Mouse (Mus musculus): Measurements from ENCODE around the gene Gm364.

DNA sequence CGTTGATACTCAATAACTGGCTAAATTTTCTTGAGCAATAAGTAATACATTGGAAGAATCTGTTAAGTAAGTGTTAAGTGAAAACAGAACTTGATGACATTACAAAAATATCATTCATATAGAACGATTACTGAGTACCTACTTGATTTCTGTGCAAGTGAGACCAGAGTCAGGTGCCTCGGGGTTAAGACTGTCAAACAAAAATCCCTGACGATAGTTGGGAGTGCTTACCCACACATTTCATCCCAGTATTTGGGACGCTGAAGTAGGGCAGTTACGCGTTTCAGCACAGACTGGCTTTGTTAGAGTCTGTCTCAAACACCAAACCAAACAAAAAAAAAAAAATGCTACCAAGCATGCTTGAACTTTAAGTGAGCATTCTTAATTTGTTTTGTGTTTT, 15.5 kb upstream of the Gm364 start:
- TF ChIP-seq ZNF384 (IDR thresholded peaks at IDR 0.05; ENCODE audit: low read depth, low read length) = no peak
- no peak for TF ChIP-seq HCFC1 (IDR thresholded peaks at IDR 0.05; ENCODE audit: borderline replicate concordance, insufficient read depth, low read length)
- TF ChIP-seq MAFK (IDR thresholded peaks at IDR 0.05; ENCODE audit: insufficient read depth, low read depth, low read length) = no peak
- TF ChIP-seq ZC3H11A (IDR thresholded peaks at IDR 0.05; ENCODE audit: borderline replicate concordance, low read depth, low read length) = no peak
